Mouse (Mus musculus): Measurements from ENCODE around the gene Dusp21. TPM values are rescaled to one million over a fixed set of nuclear protein-coding genes. Genes with fewer than 3 reads are reported as not detected.

Dusp21 gene
- polyA plus RNA-seq, 1 experiment from 2014 or later: not detected

DNA sequence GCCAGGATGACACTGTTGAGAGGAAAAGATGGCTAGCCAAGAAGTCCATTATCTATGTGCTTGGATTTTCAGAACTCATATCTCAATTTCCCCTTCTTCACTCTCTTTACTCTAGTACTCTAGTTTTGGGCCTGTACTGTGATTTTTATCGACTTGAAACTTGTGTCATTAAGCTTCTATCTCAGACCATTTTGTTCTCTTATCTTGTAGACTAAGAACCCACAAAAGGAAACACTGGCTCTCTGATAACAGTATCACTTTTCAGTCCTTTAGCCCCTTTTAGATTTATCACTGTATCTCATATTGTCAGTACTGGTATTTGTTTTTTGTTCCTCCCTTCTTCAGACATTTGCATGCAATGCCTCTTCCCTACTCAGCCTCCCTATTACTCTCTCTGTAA lies 33.8 kb downstream of the Dusp21 start:
- no peak overlapping the region for H3K9ac ChIP-seq (replicated peaks)
- no peak overlapping the region for H3K4me2 ChIP-seq
- 79% methylated on average over 1 of the region's 1 CpGs for WGBS
- no peak for ATAC-seq (ENCODE audit: low FRiP score)
- no peaks in the 10 kb centered on the region for H3K9me3 ChIP-seq (replicated peaks)
- H3K27ac ChIP-seq (replicated peaks): no peak overlapping the region
- no peaks in the 10 kb centered on the region for H3K4me1 ChIP-seq
- no peak overlapping the region for H3K4me3 ChIP-seq (replicated peaks)
- H3K36me3 ChIP-seq: no peaks in the 10 kb centered on the region
- H3K27me3 ChIP-seq (replicated peaks): no peaks in the 10 kb centered on the region

GRCm38 (mm10) chrX:18187203-18187602 lies 41.5 kb downstream of the Dusp21 start:
- Histone ChIP-seq H3K27ac (replicated peaks) (no peak overlapping the region), H3K9me3 (replicated peaks) (no peaks in the 10 kb centered on the region), H3K4me2 (no peak overlapping the region), H3K9ac (replicated peaks) (no peak overlapping the region), H3K4me3 (replicated peaks) (no peak overlapping the region), H3K27me3 (replicated peaks) (no peaks in the 10 kb centered on the region), H3K36me3 (no peaks in the 10 kb centered on the region), H3K4me1 (no peaks in the 10 kb centered on the region)
- no peak for ATAC-seq (ENCODE audit: low FRiP score)

DNA sequence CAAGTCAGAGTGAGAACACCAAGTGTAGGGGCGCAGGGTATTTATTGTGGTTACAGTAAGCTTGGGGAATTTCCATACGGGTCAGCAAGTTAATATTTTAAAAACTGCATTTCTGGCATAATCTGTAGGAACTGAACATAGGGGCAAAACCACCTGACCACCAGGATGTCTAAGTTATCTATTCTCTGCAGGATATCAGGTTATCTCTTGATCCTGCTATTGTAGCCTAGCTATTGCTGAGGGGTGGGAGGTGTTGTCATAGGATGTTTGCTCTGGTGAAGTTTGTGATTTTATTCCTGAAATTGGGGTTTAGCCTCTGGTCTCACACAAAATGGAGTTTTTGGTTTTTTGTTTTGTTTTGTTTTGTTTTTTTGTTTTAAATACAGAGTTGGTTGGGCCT lies 42.6 kb downstream of the Dusp21 start:
- 94% methylated on average over 2 of the region's 2 CpGs for WGBS

More for the DNA sequence above, 42.6 kb downstream of the Dusp21 start:
- H3K27me3 ChIP-seq (replicated peaks): no peaks in the 10 kb centered on the region
- no peak for ATAC-seq (ENCODE audit: low FRiP score)
- no peak overlapping the region for H3K4me2 ChIP-seq
- H3K27ac ChIP-seq (replicated peaks): no peak overlapping the region
- no peak overlapping the region for H3K4me3 ChIP-seq (replicated peaks)
- no peak overlapping the region for H3K9ac ChIP-seq (replicated peaks)
- H3K36me3 ChIP-seq: no peaks in the 10 kb centered on the region
- H3K9me3 ChIP-seq (replicated peaks): no peaks in the 10 kb centered on the region
- H3K4me1 ChIP-seq: no peaks in the 10 kb centered on the region

Other genes with a start within 250 kb of the Dusp21 start
- gene Kdm6a, start 16.7 kb downstream of the Dusp21 start, polyA plus RNA-seq (2015; fragmentation: Nextera tagmentation; extraction: Ambion mirVana): 15.8 and 18.3 TPM in 2 replicates